Mouse (Mus musculus) liver, embryonic 14.5 days (tissue): ENCODE results near the gene Ap1g2.

Experiments used
- CTCF ChIP-seq: IDR thresholded peaks from 2 replicates; pipeline ENCODE4 v1.5.1; 2016; ENCODE audit warnings: antibody characterized with exemption, low read depth, control low read depth
- EP300 ChIP-seq: IDR thresholded peaks from 2 replicates; pipeline ENCODE4 v1.6.1; 2016; ENCODE audit warnings: antibody characterized with exemption, low read depth

- TF ChIP-seq CTCF (no peak), EP300 (no peak)
Measured at GRCm38 (mm10) chr14:55053708-55054190, 52.6 kb downstream of the Ap1g2 start.
